Comparison of ENCODE assay signal across 8 mouse cellular contexts in the genomic region with DNA sequence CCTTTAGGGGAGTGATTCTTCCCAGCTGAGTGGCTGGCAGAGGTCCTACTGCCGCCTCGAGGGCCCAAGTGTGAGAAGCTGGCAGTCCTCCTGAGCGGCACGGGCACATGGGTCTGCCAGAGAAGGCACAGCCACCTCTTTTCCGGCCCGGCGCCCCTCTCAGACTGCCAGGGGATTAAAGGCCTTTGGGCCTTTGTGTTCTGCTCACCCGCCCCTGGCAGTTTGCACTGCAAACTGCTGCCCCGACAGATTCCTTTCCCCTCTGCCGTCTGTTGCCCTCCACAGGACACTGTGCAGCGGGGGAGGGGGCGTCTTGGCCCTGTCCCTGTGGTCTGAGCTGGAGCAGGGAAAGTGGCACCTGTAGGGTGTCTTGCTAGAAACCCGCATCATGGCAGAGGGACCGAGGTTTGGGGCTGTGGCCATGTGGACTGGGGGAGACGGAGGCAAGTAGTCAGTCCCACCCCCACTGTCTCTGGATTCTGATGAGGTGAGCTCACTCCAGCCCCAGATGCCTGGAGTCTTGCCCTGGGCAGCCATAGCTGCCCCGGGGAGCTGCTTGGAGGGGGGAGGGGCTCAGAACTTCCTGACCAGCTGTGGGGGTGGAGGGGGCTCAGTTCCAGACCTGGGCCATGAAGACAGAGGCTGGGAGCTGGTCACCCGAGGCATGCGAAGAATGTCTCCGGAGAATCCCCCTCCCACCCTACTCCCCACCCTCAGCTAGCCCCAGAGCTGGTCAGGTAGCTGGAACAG. TPM values are rescaled to one million over a fixed set of nuclear protein-coding genes. Genes with fewer than 3 reads are reported as not detected.
DNase-seq lines count a peak whose midpoint lies in the region; ATAC-seq and TF ChIP-seq lines count a peak whose summit lies in the region.

No protein-coding gene starts in this region.

- H3K4me3 ChIP-seq in intestine, embryonic 15.5 days (replicated peaks) = no peak overlapping the region
- H3K4me3 ChIP-seq in midbrain, postnatal 0 days (ENCODE audit: low read depth, low read length) = no peak overlapping the region

- no peaks in the 10 kb centered on the region for H3K27me3 ChIP-seq in Patski
- no peaks in the 10 kb centered on the region for H3K27me3 ChIP-seq in intestine, embryonic 15.5 days (replicated peaks)
- no peaks in the 10 kb centered on the region for H3K27me3 ChIP-seq in midbrain, postnatal 0 days (ENCODE audit: insufficient read depth, low read length)

- CTCF ChIA-PET in Patski (lab: Charles Lee) = interaction anchor here (0.7 kb wide), 1 partner anchor 10 kb away, joined by 3 read pairs; no protein-coding TSS in a partner anchor

- in situ Hi-C loops in Patski (cut with MboI; ENCODE audit: low pct_unique_long_range_greater_than_20kb) = no loop called here

- peak overlapping the region; percentile 23; the same call in 1 of the 2 replicates for H3K9ac ChIP-seq in intestine, embryonic 15.5 days
- no peak overlapping the region; the same call in 1 of the 2 replicates for H3K9ac ChIP-seq in midbrain, postnatal 0 days (replicated peaks; ENCODE audit: low read length, poor library complexity, severe bottlenecking)

- H3K4me2 ChIP-seq in intestine, embryonic 15.5 days (replicated peaks) = peak overlapping the region; percentile 7; the same call in 1 of the 2 replicates
- H3K4me2 ChIP-seq in midbrain, postnatal 0 days (ENCODE audit: low read depth, low read length, poor library complexity, severe bottlenecking) = no peak overlapping the region

- TF ChIP-seq CTCF in Patski (IDR thresholded peaks at IDR 0.05) = no peak
- no peak for TF ChIP-seq CTCF in midbrain, postnatal 0 days (IDR thresholded peaks at IDR 0.05)

- DNase-seq in cerebellum, postnatal 10 days = peak; percentile 77 to 88
- no peak for DNase-seq in cerebellum, adult 9-11 months
- no peak for DNase-seq in Patski (ENCODE audit: low read depth, low spot score)
- peak; percentile 74 for DNase-seq in gastrocnemius, postnatal 14 days
- DNase-seq in midbrain, postnatal 0 days (ENCODE audit: low spot score) = peak; percentile 73
- DNase-seq in ovary, adult 18-20 months (ENCODE audit: low spot score) = no peak

- H3K9me3 ChIP-seq in intestine, embryonic 15.5 days = no peaks in the 10 kb centered on the region
- no peaks in the 10 kb centered on the region for H3K9me3 ChIP-seq in midbrain, postnatal 0 days (ENCODE audit: low read length)

- POLR2A ChIA-PET in Patski (lab: Charles Lee) = interaction anchor here (2.0 kb wide), 1 partner anchor 25 kb away, joined by 4 read pairs; no protein-coding TSS in a partner anchor

- no peaks in the 10 kb centered on the region for H3K36me3 ChIP-seq in intestine, embryonic 15.5 days
- H3K36me3 ChIP-seq in midbrain, postnatal 0 days (ENCODE audit: insufficient read depth, low read length) = no peaks in the 10 kb centered on the region

- ATAC-seq in Patski = peak; percentile 86
- ATAC-seq in intestine, embryonic 15.5 days = peak; percentile 34; the same call in 1 of the 2 replicates
- no peak for ATAC-seq in midbrain, postnatal 0 days (ENCODE audit: low FRiP score)
- ATAC-seq in megakaryocyte, adult 5-6 weeks (ENCODE audit: poor library complexity, severe bottlenecking) = no peak

- WGBS in intestine, embryonic 15.5 days = 16% methylated on average over 19 of the region's 19 CpGs
- WGBS in midbrain, postnatal 0 days = 9% methylated on average over 18 of the region's 19 CpGs

- intact Hi-C loops in gastrocnemius, postnatal 14 days (cut with DNase I; ENCODE audit: low total_unique reads) = no loop called here

- peak overlapping the region; percentile 78 for H3K27ac ChIP-seq in intestine, embryonic 15.5 days
- no peak overlapping the region for H3K27ac ChIP-seq in midbrain, postnatal 0 days (ENCODE audit: low read depth, low read length)

- peaks cover 51% of the 10 kb centered on the region for H3K4me1 ChIP-seq in intestine, embryonic 15.5 days (replicated peaks)
- H3K4me1 ChIP-seq in midbrain, postnatal 0 days (ENCODE audit: insufficient read depth, low read length) = no peaks in the 10 kb centered on the region

RNA-seq across cellular contexts. Expression of a gene that starts 26.4 kb away (rescaled TPM):
- 133 TPM for polyA plus RNA-seq in Patski (2021)
- 100 to 1,000 TPM; 193 to 224 TPM for total RNA-seq in gastrocnemius, postnatal 14 days (2021)
- 20.9 and 23.0 TPM in 2 replicates for polyA plus RNA-seq in intestine, embryonic 15.5 days (2015; fragmentation: Nextera tagmentation; extraction: Ambion mirVana)
- total RNA-seq in midbrain, postnatal 0 days (2014; rRNA removed) = 26.1 and 30.5 TPM in 2 replicates
- 1.4 and 2.2 TPM in 2 replicates for polyA plus RNA-seq in midbrain, postnatal 0 days (2015; fragmentation: Nextera tagmentation; extraction: Ambion mirVana)
- under 0.01 TPM in 1 of 2 replicates, not detected in the other for total RNA-seq in megakaryocyte, adult 5-6 weeks (2015)
- total RNA-seq in megakaryocyte, adult 5-6 weeks (2017) = 0.04 TPM in 2 replicates

RNA-seq across cellular contexts. Expression of a gene that starts 41.8 kb away (rescaled TPM):
- polyA plus RNA-seq in Patski (2021) = not detected
- not detected for total RNA-seq in gastrocnemius, postnatal 14 days (2021)
- not detected in 2 replicates for polyA plus RNA-seq in intestine, embryonic 15.5 days (2015; fragmentation: Nextera tagmentation; extraction: Ambion mirVana)
- total RNA-seq in midbrain, postnatal 0 days (2014; rRNA removed) = not detected in 2 replicates
- polyA plus RNA-seq in midbrain, postnatal 0 days (2015; fragmentation: Nextera tagmentation; extraction: Ambion mirVana) = not detected in 2 replicates
- total RNA-seq in megakaryocyte, adult 5-6 weeks (2015) = not detected in 2 replicates
- total RNA-seq in megakaryocyte, adult 5-6 weeks (2017) = not detected in 2 replicates

Comparison
In these comparisons a context has a peak if more than half of its experiments do, and no peak if none do; other contexts are left out.
1. DNase-seq: peak in cerebellum, postnatal 10 days (2 of 2), gastrocnemius, postnatal 14 days (single experiment) and midbrain, postnatal 0 days (single experiment); none in cerebellum, adult 9-11 months (single experiment), Patski (single experiment) and ovary, adult 18-20 months (single experiment).
2. ATAC-seq: peak in Patski (single experiment) and intestine, embryonic 15.5 days (single experiment); none in midbrain, postnatal 0 days (single experiment) and megakaryocyte, adult 5-6 weeks (single experiment).
3. RNA of a gene that starts 26.4 kb away (total RNA-seq): 193 to 224 TPM in gastrocnemius, postnatal 14 days and 26.1 to 30.5 TPM in midbrain, postnatal 0 days; under 0.01 to 0.04 TPM in megakaryocyte, adult 5-6 weeks; every median in the first group is over 10 times any median in the second.